Mouse (Mus musculus) left cerebral cortex, adult 18-20 months (tissue): ENCODE results near the gene Psen2. TPM values are rescaled to one million over a fixed set of nuclear protein-coding genes. Genes with fewer than 3 reads are reported as not detected.
A peak's percentile ranks its signal among the peaks of the same experiment; 100 is the strongest.

ENCODE experiments used
- DNase-seq, 2 experiments: peaks; one replicate each; pipeline ENCODE4 v3.0.0; 2021 to 2022; ENCODE audit warnings: low spot score in 2 of 2, mixed read lengths in 1 of 2
- total RNA-seq, 2 experiments: library from RNA; stranded (reverse); gene quantifications; 2 replicates each; pipeline ENCODE4 v1.2.3; 2021

Gene Psen2
- total RNA-seq, 2 experiments from 2014 or later, result 18.4 to 19.7 TPM

DNA sequence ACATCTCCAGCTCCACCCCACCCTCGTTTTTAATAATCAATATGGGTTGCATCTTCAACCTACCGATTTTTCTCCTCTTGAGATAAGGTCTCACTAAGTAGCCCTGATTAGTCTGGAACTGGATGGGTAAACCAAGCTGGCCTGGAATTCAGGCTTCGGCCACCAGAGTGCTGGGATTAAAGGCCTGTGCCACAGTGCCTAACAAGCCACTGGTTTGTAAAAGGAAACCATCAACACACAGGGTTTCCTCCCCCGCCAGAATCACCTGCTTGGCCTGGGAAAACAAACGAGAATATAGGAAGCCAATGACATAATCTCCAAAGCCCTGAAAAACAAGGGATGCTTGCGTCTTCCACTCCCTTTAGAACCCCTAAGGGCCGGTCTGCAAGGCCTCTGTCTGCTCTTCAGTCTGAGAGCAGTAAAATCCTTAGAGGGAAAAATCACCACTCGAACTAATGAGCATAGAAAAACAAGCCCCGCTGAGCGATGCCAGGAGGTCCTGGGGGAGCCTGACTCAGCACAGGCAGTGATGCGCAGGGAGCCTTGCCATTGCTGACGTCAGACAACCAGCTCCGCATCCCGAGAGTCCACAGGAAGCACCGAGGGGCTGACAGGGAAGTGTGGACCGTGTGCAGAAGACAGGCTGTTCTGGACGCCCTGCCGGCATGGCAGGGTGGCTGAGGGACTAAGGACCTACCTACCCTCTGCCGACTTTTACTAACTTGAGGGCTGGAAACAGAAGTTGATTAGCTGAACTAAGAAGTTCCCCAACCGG lies 13.4 kb downstream of the Psen2 start:
- peak; percentile 45 to 46 for DNase-seq

GRCm38 (mm10) chr1:180248593-180249146 lies 14.6 kb downstream of the Psen2 start:
- DNase-seq, result no peak

DNA sequence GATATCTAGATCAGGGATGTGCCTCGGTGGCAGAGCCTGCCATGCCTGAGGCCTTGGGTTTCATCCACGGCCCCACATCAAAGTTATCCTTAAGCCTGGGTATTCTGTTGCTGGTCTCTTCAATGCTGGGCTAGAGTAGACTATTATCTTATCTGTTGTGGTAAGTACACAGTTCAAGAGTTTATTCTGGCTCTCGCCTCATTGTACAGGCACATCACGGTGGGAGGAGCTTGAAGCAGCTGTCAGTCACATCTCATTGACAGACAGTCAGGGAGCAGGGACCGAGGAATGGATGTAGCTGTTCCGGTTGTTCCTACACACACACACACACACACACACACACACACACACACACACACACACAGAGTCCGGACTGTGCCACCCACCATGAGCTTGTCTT lies 15.3 kb downstream of the Psen2 start:
- no peak for DNase-seq

DNA sequence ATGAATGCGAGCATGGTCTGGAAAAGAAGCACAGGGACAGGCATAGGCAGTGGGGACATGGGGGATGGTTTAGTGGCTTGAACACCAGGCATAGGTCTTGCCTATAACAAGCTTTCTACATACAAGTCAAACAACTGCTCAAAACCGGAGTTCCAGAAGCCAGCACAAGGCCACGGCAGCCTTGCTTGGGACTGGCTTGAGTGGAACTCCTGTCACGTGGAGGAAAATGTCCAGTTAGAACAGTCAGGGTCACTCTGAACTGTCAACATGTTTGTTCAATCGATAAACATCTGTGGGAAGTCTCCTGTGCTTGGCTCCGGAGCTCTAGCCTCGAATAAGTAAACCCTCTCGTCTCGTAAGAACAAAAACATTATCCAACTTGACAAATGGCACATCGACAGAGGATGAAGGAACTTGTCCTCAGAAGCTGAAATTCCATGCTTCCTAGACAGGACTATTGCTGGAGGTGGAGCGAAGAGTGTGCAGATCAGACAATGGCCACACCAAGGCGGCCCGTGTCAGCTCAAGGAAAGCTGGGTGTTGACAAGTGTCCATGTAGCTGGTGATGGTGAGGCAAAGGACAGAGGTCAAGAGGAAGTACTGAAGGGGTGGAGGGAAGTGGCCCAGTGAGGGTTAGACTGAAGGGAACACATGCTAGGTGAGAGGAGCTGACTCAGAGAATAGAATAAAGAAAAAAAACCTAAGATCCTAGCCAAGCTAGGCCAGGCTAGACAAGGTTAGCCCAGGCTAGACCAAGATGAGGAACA lies 17.3 kb downstream of the Psen2 start:
- no peak for DNase-seq

GRCm38 (mm10) chr1:180231729-180232128 lies 31.5 kb downstream of the Psen2 start:
- DNase-seq, result no peak

GRCm38 (mm10) chr1:180230580-180230979 lies 32.7 kb downstream of the Psen2 start:
- DNase-seq, result no peak

GRCm38 (mm10) chr1:180229906-180230305 lies 33.3 kb downstream of the Psen2 start:
- no peak for DNase-seq

DNA sequence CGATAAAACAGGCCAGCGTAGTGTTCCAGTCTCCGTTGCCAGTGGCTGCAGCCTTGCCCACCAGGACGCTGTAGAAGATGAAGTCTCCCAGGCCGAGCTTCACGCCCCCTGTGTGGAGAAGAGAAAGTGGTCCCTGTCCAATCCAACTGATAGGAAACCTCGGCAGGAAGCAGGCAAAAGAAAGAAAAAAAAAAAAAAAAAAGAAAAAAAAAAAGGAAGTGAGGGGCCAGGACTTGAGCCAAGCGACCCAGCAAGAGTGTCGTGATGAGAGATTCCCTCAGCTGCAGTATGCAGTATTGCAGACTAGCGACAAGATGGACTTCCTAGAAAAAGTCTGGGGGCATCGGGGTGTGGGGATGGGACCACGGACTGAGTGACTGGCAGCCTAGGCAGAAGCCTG lies 34.4 kb downstream of the Psen2 start:
- DNase-seq, result no peak

- DNase-seq, result no peak
Observed at GRCm38 (mm10) chr1:180226766-180227165, 36.5 kb downstream of the Psen2 start.

DNA sequence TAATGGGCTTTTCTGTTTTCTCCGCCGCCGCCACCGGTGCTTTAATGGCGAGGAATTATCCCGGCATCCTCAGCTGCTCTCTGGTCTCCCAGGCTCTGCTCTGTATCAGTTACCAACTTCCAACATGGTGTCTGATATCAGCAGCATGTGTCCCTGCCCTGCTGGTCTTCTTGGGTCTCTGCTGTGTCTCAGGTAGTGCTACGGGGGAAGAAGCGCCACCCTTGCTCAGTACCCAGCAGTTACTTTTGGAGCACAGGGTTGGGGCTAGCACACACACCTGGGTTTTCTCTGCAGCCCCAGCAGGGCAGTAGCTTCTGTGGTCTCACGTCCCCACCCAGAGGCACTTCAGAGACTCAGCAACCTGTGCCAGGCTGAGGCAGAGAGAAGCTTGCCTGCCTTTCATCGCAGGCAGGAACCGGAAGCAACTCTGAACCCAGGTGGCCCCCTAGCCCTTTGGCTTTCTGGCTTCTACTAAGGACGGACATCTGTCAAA lies 37.0 kb downstream of the Psen2 start:
- DNase-seq, result no peak

- no peak for DNase-seq
Observed at GRCm38 (mm10) chr1:180225500-180226220, 37.6 kb downstream of the Psen2 start.

DNA sequence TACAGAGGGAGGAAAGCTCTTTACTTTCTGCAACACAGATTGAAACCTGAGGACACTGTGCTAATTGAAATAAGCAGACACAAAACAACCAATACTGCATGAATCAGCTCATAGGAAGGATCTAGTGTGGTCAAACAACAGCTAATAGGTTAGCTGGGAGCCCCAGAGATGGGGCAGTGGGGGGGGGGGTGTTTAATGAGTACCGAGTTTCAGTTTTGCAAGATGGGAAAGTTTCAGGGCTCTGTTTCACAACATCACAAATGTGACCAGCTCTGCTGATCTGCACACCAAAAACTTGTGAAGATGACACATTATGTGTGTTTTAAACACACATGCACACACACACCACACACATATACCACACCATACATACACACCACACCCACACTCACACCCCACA lies 41.2 kb downstream of the Psen2 start:
- no peak for DNase-seq

- no peak for DNase-seq
Observed at GRCm38 (mm10) chr1:180220791-180221542, 42.3 kb downstream of the Psen2 start.

- no peak for DNase-seq
Observed at GRCm38 (mm10) chr1:180216541-180217276, 46.5 kb downstream of the Psen2 start.

GRCm38 (mm10) chr1:180215044-180215443 lies 48.2 kb downstream of the Psen2 start:
- peak; percentile 39 to 43 for DNase-seq

GRCm38 (mm10) chr1:180212911-180213310 lies 50.3 kb downstream of the Psen2 start:
- DNase-seq, result no peak

GRCm38 (mm10) chr1:180210781-180211271 lies 52.4 kb downstream of the Psen2 start:
- no peak for DNase-seq

- no peak for DNase-seq
Observed at GRCm38 (mm10) chr1:180210031-180210432, 53.2 kb downstream of the Psen2 start.

DNA sequence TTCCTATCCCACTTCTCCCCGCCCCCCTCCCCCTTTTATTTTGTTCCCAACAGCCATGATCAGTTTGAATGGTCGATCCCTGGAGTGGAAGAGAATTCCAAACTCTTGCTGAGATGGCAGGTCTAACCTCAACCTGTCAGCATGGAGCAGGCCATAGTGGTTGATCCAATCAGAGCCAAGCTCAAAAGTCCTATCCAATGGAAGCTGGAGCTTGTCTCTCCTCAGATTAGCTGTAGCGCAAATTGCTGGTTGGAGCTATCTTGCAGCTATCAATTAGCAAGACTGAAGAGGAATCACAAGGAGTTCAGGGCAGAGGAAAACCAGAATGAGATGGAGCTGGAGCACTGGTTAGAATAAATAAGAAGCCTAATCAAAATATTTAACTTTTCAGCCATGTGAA lies 54.9 kb downstream of the Psen2 start:
- DNase-seq, result no peak

DNA sequence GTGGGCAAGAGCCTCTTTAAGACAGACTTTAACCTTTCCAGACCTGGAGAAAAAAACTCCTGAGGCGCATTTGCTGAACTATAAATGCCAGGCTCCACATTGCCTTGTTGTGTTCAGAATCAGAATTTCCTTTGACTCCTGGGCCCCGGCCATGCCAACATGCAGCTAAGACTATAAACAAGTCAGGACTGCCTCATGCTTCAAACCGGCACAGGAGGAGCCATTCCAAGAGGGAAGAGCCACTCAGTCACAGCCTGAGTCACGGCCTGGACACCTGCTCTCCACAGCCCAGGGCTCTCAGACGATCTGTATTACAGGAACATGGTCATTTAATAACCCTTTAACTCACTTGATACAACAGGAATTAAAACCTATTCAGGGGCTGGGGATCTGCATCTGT lies 62.5 kb downstream of the Psen2 start:
- DNase-seq, result no peak
